Mouse (Mus musculus): ENCODE results near the gene Prr13.

Gene Prr13

GRCm38 (mm10) chr15:102458904-102459317 lies at the start of gene Prr13:
Prr13 (plus strand) TSS chr15:102459028.
- in situ Hi-C loops (cut with MboI, MseI), result loop anchor here (10.0 kb wide), 1 partner anchor 206 kb away; no protein-coding TSS in a partner anchor

DNA sequence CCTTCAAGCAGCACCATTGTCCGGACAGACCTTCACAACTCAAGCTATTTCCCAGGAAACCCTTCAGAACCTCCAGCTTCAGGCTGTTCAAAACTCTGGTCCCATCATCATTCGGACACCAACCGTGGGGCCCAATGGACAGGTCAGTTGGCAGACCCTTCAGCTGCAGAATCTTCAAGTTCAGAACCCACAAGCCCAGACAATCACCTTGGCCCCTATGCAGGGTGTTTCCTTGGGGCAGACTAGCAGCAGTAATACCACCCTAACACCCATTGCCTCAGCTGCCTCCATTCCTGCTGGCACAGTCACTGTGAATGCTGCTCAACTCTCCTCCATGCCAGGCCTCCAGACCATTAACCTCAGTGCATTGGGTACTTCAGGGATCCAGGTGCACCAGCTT lies 49.5 kb upstream of the Prr13 start:
- in situ Hi-C loops (cut with MboI, MseI), result loop anchor here (25.0 kb wide), 1 partner anchor 853 kb away; the partner anchor contains the start of genes Copz1 and Nfe2

DNA sequence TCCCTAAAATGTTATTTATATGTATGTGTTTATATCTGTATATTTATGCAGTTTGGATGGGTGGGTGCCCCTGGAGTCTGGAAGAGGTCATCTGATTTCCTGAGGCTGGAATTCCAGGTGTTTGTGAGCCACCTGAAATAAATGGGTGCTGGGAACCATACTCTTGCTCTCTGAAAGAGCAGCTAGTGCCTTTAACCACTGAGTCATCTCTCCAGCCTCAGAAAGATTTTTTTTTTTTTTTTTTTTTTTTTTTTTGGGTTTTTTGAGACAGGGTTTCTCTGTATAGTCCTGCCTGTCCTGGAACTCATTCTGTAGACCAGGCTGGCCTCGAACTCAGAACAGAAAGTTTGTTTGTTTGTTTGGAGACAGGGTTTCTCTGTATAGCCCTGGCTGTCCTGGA lies 47.8 kb upstream of the Prr13 start:
- in situ Hi-C loops (cut with MboI, MseI), result loop anchor here (25.0 kb wide), 1 partner anchor 851 kb away; the partner anchor contains the start of genes Copz1 and Nfe2

DNA sequence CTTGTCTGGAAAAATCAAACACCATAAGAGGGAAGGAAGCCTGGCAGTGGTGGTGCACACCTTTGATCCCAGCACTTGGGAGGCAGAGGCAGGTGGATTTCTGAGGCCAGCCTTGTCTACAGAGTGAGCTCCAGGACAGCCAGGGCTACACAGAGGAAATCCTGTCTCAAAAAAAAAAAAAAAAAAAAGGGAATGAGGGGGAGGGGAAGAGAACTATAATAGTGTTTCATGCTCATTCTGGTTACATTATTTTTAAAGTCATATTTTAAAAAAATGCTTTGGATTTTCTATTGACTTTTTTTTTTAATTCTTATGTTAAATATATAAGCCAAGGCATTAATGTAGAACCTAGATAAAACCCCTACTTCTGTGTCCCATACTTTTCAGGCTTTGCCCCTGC lies 45.1 kb upstream of the Prr13 start:
- in situ Hi-C loops (cut with MboI, MseI), result loop anchor here (25.0 kb wide), 1 partner anchor 849 kb away; the partner anchor contains the start of genes Copz1 and Nfe2

GRCm38 (mm10) chr15:102417524-102417923 lies 41.3 kb upstream of the Prr13 start:
- in situ Hi-C loops (cut with MboI, MseI), result loop anchor here (25.0 kb wide), 1 partner anchor 845 kb away; the partner anchor contains the start of genes Copz1 and Nfe2

GRCm38 (mm10) chr15:102420986-102421385 lies 37.8 kb upstream of the Prr13 start:
- in situ Hi-C loops (cut with MboI, MseI), result loop anchor here (25.0 kb wide), 1 partner anchor 841 kb away; the partner anchor contains the start of genes Copz1 and Nfe2

DNA sequence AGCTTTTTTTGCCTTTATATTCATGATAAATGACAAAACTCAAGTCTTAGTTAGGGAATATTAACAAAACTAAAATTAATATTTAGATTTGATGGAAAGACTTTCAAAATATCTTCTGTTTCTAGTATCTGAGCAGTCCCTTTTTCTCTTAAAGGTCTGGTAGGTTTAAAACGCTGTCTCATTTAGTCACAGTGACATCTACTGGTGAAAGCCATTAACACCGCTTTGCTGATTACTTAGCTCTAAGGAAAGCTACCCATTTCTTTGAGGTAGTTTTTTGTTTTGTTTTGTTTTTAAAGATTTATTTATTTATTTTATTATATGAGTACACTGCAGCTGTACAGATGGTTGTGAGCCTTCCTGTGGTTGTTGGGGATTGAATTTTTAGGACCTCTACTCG lies 37.4 kb upstream of the Prr13 start:
- in situ Hi-C loops (cut with MboI, MseI), result loop anchor here (25.0 kb wide), 1 partner anchor 841 kb away; the partner anchor contains the start of genes Copz1 and Nfe2

GRCm38 (mm10) chr15:102423602-102424240 lies 35.1 kb upstream of the Prr13 start:
- in situ Hi-C loops (cut with MboI, MseI), result loop anchor here (25.0 kb wide), 1 partner anchor 839 kb away; the partner anchor contains the start of genes Copz1 and Nfe2

GRCm38 (mm10) chr15:102424657-102425056 lies 34.2 kb upstream of the Prr13 start:
- in situ Hi-C loops (cut with MboI, MseI), result loop anchor here (25.0 kb wide), 1 partner anchor 838 kb away; the partner anchor contains the start of genes Copz1 and Nfe2

DNA sequence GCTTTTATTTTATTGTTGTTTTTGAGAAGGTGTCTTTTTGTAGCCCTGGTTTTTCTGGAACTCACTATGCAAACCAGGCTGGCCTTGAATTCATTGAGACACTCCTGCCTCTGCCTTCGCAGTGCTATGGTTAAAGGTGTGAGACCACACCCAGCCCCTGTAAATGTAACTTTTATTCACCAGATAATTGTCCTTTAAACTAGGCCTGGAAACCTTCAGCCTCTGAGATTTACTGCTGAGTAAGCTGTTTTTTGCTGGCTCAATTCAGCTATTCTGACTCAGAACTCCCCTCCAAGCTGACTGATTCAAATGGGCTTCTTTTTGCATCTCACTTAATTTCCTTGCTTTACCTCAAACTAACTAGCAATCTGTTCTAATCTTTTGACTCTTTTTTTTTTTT lies 31.9 kb upstream of the Prr13 start:
- in situ Hi-C loops (cut with MboI, MseI), result no loop called here

- in situ Hi-C loops (cut with MboI, MseI), result no loop called here
These were observed 26.8 kb upstream of the Prr13 start for GRCm38 (mm10) chr15:102432046-102432445.

- in situ Hi-C loops (cut with MboI, MseI), result no loop called here
These were observed 25.7 kb upstream of the Prr13 start for GRCm38 (mm10) chr15:102433173-102433572.

DNA sequence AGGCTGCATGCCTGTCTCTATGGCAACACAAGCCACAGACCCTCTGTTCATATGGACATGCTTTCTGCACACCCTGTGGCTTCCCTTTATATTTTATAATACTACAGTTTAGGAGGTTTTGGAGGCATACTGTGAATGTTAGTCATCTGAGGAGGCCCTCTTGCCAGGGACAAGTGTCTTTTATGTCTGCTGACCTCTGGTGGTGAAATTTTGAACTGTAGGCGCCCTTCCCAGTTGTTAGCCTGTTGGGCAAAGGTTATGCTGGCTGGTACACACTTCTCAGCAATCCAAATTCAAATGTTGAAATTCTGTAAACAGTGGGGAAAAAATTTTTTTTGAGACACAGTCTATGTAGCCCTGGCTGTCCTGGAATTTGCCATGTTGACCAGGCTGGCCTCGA lies 16.3 kb upstream of the Prr13 start:
- in situ Hi-C loops (cut with MboI, MseI), result no loop called here

DNA sequence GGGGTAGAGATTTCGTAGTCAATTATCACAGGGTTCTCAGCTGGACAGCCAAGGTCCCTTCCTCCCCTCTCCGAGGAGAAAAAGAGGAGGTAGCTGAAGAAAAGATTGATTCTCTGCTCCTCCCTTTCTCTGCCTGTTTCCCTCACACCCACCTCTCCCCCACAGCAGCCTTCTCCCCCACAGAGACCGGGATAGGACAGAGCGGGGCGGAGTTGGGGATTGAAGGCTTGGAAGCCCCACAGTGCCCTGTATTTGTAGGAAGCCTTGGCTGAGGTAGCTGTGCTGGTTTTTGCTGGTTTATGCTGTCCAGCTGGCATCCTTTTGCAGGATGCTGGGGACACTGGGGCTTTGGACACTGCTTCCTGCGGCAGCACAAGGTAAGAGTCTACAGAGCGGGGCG lies 13.7 kb upstream of the Prr13 start, which contains the start of gene Amhr2:
Amhr2 (plus strand) TSS at position 222 of the 400 bp plus-strand sequence.
- in situ Hi-C loops (cut with MboI, MseI), result loop anchor here (5.0 kb wide), 1 partner anchor 68 kb away; no protein-coding TSS in a partner anchor

DNA sequence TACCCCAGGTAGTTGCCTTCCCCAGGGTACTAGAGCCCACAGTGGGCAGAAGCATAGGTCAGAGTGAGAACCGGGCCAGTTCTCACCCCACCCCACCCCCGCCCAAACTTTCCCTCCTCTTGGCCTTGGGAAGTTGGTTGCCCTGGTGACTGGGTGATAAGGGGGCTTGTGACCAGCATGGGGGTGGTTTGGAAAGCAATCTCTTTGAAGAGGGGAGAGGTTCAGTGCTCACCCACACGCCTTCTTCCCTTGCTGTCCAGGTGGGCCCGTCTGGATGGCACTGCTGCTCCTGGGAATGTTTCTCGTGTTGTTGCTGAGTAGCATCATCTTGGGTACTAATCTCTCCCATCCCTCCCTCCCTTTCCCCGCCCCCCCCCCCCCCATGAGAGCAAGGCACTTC lies 12.4 kb upstream of the Prr13 start:
- in situ Hi-C loops (cut with MboI, MseI), result loop anchor here (5.0 kb wide), 1 partner anchor 69 kb away; no protein-coding TSS in a partner anchor

GRCm38 (mm10) chr15:102449366-102449765 lies 9.5 kb upstream of the Prr13 start:
- in situ Hi-C loops (cut with MboI, MseI), result loop anchor here (5.0 kb wide), 1 partner anchor 72 kb away; no protein-coding TSS in a partner anchor

- in situ Hi-C loops (cut with MboI, MseI), result loop anchor here (10.0 kb wide), 1 partner anchor 214 kb away; no protein-coding TSS in a partner anchor
These were observed 7.9 kb upstream of the Prr13 start for GRCm38 (mm10) chr15:102450928-102451327.

GRCm38 (mm10) chr15:102451666-102452430 lies 7.0 kb upstream of the Prr13 start:
- in situ Hi-C loops (cut with MboI, MseI), result loop anchor here (10.0 kb wide), 1 partner anchor 213 kb away; no protein-coding TSS in a partner anchor

- in situ Hi-C loops (cut with MboI, MseI), result loop anchor here (10.0 kb wide), 1 partner anchor 209 kb away; no protein-coding TSS in a partner anchor
These were observed 2.8 kb upstream of the Prr13 start for GRCm38 (mm10) chr15:102455993-102456392.

GRCm38 (mm10) chr15:102458050-102458736 lies 635 bp upstream of the Prr13 start:
- in situ Hi-C loops (cut with MboI, MseI), result loop anchor here (10.0 kb wide), 1 partner anchor 207 kb away; no protein-coding TSS in a partner anchor

DNA sequence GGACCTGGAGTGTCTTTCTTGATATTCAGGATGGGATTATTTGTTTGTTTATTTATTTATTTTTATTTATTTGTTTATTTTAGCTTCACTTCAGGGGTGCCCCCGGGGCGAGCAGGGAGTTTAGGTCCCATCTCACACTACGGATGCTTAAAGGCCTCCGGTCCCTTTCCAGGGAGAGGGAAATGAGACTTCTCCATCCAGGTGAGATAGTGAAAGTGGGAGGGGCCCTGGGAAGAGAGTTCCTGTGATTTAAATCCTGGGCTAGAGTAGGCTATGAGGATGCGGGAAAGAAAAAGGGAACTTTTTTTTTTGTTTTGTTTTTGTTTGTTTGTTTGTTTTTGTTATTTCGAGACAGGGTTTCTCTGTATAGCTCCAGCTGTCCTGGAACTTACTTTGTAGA lies 553 bp downstream of the Prr13 start:
- in situ Hi-C loops (cut with MboI, MseI), result loop anchor here (10.0 kb wide), 1 partner anchor 205 kb away; no protein-coding TSS in a partner anchor

Data from T-helper 1 cell (primary cell).